Mouse (Mus musculus) lung, postnatal 25 days (tissue): ENCODE measurements around the gene Polr2i.
"Not testable (repeated sequence)": the region's sequence is repeated elsewhere in the genome, so short reads cannot be mapped to it uniquely, and the experiment has no call there.

Experiments used
- DNase-seq: peaks from one replicate; pipeline ENCODE4 v3.0.0; 2022; ENCODE audit warnings: low spot score

The Polr2i gene

GRCm38 (mm10) chr7:30205383-30205782 lies 26.4 kb upstream of the Polr2i start:
- DNase-seq, result peak; percentile 72

GRCm38 (mm10) chr7:30206364-30206763 lies 25.4 kb upstream of the Polr2i start:
- DNase-seq, result not testable (repeated sequence)

GRCm38 (mm10) chr7:30211025-30211424 lies 20.7 kb upstream of the Polr2i start:
- DNase-seq, result no peak

GRCm38 (mm10) chr7:30213881-30214280 lies 17.9 kb upstream of the Polr2i start:
- DNase-seq, result no peak

- DNase-seq, result no peak
Observed at GRCm38 (mm10) chr7:30215875-30216274, 15.9 kb upstream of the Polr2i start.

GRCm38 (mm10) chr7:30216723-30217151 lies 15.0 kb upstream of the Polr2i start:
- peak; percentile 76 for DNase-seq

GRCm38 (mm10) chr7:30217277-30217676 lies 14.5 kb upstream of the Polr2i start:
- DNase-seq, result no peak

GRCm38 (mm10) chr7:30219293-30220007 lies 12.3 kb upstream of the Polr2i start:
- peak; percentile 31 for DNase-seq

GRCm38 (mm10) chr7:30220008-30220356 lies 11.8 kb upstream of the Polr2i start:
- DNase-seq, result peak; percentile 32

GRCm38 (mm10) chr7:30221433-30221832 lies 10.3 kb upstream of the Polr2i start:
- no peak for DNase-seq

- no peak for DNase-seq
Observed at GRCm38 (mm10) chr7:30222205-30222604, 9.5 kb upstream of the Polr2i start.

GRCm38 (mm10) chr7:30224206-30224605 lies 7.5 kb upstream of the Polr2i start:
- DNase-seq, result no peak

GRCm38 (mm10) chr7:30231328-30231668 lies 450 bp upstream of the Polr2i start:
- no peak for DNase-seq

- DNase-seq, result peak; percentile 49
Observed at GRCm38 (mm10) chr7:30232631-30233148, 942 bp downstream of the Polr2i start.

- DNase-seq, result no peak
Observed at GRCm38 (mm10) chr7:30233387-30233786, 1.6 kb downstream of the Polr2i start.

- DNase-seq, result peak; percentile 24
Observed at GRCm38 (mm10) chr7:30234276-30234858, 2.6 kb downstream of the Polr2i start.

GRCm38 (mm10) chr7:30235091-30235490 lies 3.3 kb downstream of the Polr2i start:
- DNase-seq, result no peak

GRCm38 (mm10) chr7:30235625-30236024 lies 3.9 kb downstream of the Polr2i start, which contains the start of gene Ovol3:
Gene Ovol3, minus strand, starts transcription at chr7:30235725.
- DNase-seq, result no peak

GRCm38 (mm10) chr7:30237374-30237773 lies 5.6 kb downstream of the Polr2i start:
- DNase-seq, result not testable (repeated sequence)

GRCm38 (mm10) chr7:30251956-30252954 lies 20.5 kb downstream of the Polr2i start:
- peak; percentile 69 for DNase-seq

- no peak for DNase-seq
Observed at GRCm38 (mm10) chr7:30265041-30265440, 33.3 kb downstream of the Polr2i start.

- no peak for DNase-seq
Observed at GRCm38 (mm10) chr7:30265531-30265930, 33.8 kb downstream of the Polr2i start.
